Mouse (Mus musculus): ENCODE results near the gene Slc23a4. TPM values are rescaled to one million over a fixed set of nuclear protein-coding genes. Genes with fewer than 3 reads are reported as not detected.

The Slc23a4 gene
- polyA plus RNA-seq, 1 experiment from 2014 or later: 0.33 TPM

GRCm38 (mm10) chr6:34999101-34999500 lies 10.9 kb upstream of the Slc23a4 start:
- peak overlapping the region; percentile 43 for H3K4me2 ChIP-seq
- H3K9ac ChIP-seq: no peak overlapping the region
- H3K27ac ChIP-seq (ENCODE audit: poor library complexity, severe bottlenecking): no peak overlapping the region
- 8% methylated on average over 4 of the region's 4 CpGs for WGBS
- no peaks in the 10 kb centered on the region for H3K36me3 ChIP-seq
- ATAC-seq (ENCODE audit: insufficient number of reproducible peaks, low FRiP score): peak; percentile 24; the same call in 1 of the 2 replicates
- no peak overlapping the region for H3K4me3 ChIP-seq
- H3K4me1 ChIP-seq (replicated peaks): peaks cover 28% of the 10 kb centered on the region
- no peaks in the 10 kb centered on the region for H3K9me3 ChIP-seq (replicated peaks)
- H3K27me3 ChIP-seq (replicated peaks): peaks cover 25% of the 10 kb centered on the region

- H3K4me2 ChIP-seq: no peak overlapping the region
- 76% methylated on average over 4 of the region's 4 CpGs for WGBS
- peaks cover 16% of the 10 kb centered on the region for H3K4me1 ChIP-seq (replicated peaks)
- H3K4me3 ChIP-seq: no peak overlapping the region
- H3K9ac ChIP-seq: no peak overlapping the region
- peaks cover 34% of the 10 kb centered on the region for H3K27me3 ChIP-seq (replicated peaks)
- no peak for ATAC-seq (ENCODE audit: insufficient number of reproducible peaks, low FRiP score)
- H3K9me3 ChIP-seq (replicated peaks): no peaks in the 10 kb centered on the region
- no peak overlapping the region for H3K27ac ChIP-seq (ENCODE audit: poor library complexity, severe bottlenecking)
- H3K36me3 ChIP-seq: no peaks in the 10 kb centered on the region
Observed at GRCm38 (mm10) chr6:34996496-34996895, 8.3 kb upstream of the Slc23a4 start.

- peak overlapping the region; percentile 33 for H3K4me3 ChIP-seq
- WGBS: 6% methylated on average over 13 of the region's 13 CpGs
- H3K4me1 ChIP-seq (replicated peaks): peaks cover 13% of the 10 kb centered on the region
- H3K9me3 ChIP-seq (replicated peaks): no peaks in the 10 kb centered on the region
- peak overlapping the region; percentile 66 for H3K4me2 ChIP-seq
- ATAC-seq (ENCODE audit: insufficient number of reproducible peaks, low FRiP score): peak; percentile 52
- peaks cover 29% of the 10 kb centered on the region for H3K27me3 ChIP-seq (replicated peaks)
- H3K9ac ChIP-seq: peak overlapping the region; percentile 44; the same call in 1 of the 2 replicates
- no peaks in the 10 kb centered on the region for H3K36me3 ChIP-seq
- H3K27ac ChIP-seq (ENCODE audit: poor library complexity, severe bottlenecking): no peak overlapping the region
Observed at GRCm38 (mm10) chr6:34995265-34995681, 7.1 kb upstream of the Slc23a4 start.

GRCm38 (mm10) chr6:34994692-34995091 lies 6.5 kb upstream of the Slc23a4 start:
- Histone ChIP-seq H3K4me1 (replicated peaks) (peaks cover 13% of the 10 kb centered on the region), H3K9ac (peak overlapping the region; percentile 44; the same call in 1 of the 2 replicates), H3K27me3 (replicated peaks) (peaks cover 25% of the 10 kb centered on the region), H3K9me3 (replicated peaks) (no peaks in the 10 kb centered on the region), H3K27ac (ENCODE audit: poor library complexity, severe bottlenecking) (no peak overlapping the region), H3K36me3 (no peaks in the 10 kb centered on the region), H3K4me3 (peak overlapping the region; percentile 33; the same call in 1 of the 2 replicates), H3K4me2 (peak overlapping the region; percentile 66)
- 47% methylated on average over 5 of the region's 5 CpGs for WGBS
- ATAC-seq (ENCODE audit: insufficient number of reproducible peaks, low FRiP score): no peak

GRCm38 (mm10) chr6:34989263-34989662 lies 1.1 kb upstream of the Slc23a4 start:
- Histone ChIP-seq H3K9ac (no peak overlapping the region), H3K36me3 (no peaks in the 10 kb centered on the region), H3K4me3 (no peak overlapping the region), H3K9me3 (replicated peaks) (no peaks in the 10 kb centered on the region), H3K4me2 (no peak overlapping the region), H3K27ac (ENCODE audit: poor library complexity, severe bottlenecking) (no peak overlapping the region), H3K27me3 (replicated peaks) (peaks cover 10% of the 10 kb centered on the region), H3K4me1 (replicated peaks) (peaks cover 11% of the 10 kb centered on the region)
- no peak for ATAC-seq (ENCODE audit: insufficient number of reproducible peaks, low FRiP score)
- 71% methylated on average over 6 of the region's 6 CpGs for WGBS

- H3K36me3 ChIP-seq: no peaks in the 10 kb centered on the region
- H3K9me3 ChIP-seq (replicated peaks): no peaks in the 10 kb centered on the region
- H3K27me3 ChIP-seq (replicated peaks): peaks cover 6% of the 10 kb centered on the region
- peaks cover 11% of the 10 kb centered on the region for H3K4me1 ChIP-seq (replicated peaks)
- H3K4me3 ChIP-seq: no peak overlapping the region
- no peak for ATAC-seq (ENCODE audit: insufficient number of reproducible peaks, low FRiP score)
- no peak overlapping the region for H3K4me2 ChIP-seq
- no peak overlapping the region for H3K27ac ChIP-seq (ENCODE audit: poor library complexity, severe bottlenecking)
- WGBS: 69% methylated on average over 12 of the region's 12 CpGs
- H3K9ac ChIP-seq: no peak overlapping the region
Observed at GRCm38 (mm10) chr6:34987085-34987645, 1.0 kb downstream of the Slc23a4 start.

GRCm38 (mm10) chr6:34980661-34981060 lies 7.5 kb downstream of the Slc23a4 start:
- Histone ChIP-seq H3K4me3 (no peak overlapping the region), H3K9me3 (replicated peaks) (no peaks in the 10 kb centered on the region), H3K27me3 (replicated peaks) (no peaks in the 10 kb centered on the region), H3K27ac (ENCODE audit: poor library complexity, severe bottlenecking) (no peak overlapping the region), H3K4me1 (replicated peaks) (no peaks in the 10 kb centered on the region), H3K4me2 (no peak overlapping the region), H3K9ac (no peak overlapping the region), H3K36me3 (no peaks in the 10 kb centered on the region)
- no peak for ATAC-seq (ENCODE audit: insufficient number of reproducible peaks, low FRiP score)
- WGBS: 59% methylated on average over 9 of the region's 9 CpGs

GRCm38 (mm10) chr6:34979291-34979690 lies 8.9 kb downstream of the Slc23a4 start:
- Histone ChIP-seq H3K4me3 (no peak overlapping the region), H3K9me3 (replicated peaks) (no peaks in the 10 kb centered on the region), H3K4me1 (replicated peaks) (no peaks in the 10 kb centered on the region), H3K9ac (no peak overlapping the region), H3K27me3 (replicated peaks) (no peaks in the 10 kb centered on the region), H3K27ac (ENCODE audit: poor library complexity, severe bottlenecking) (no peak overlapping the region), H3K36me3 (no peaks in the 10 kb centered on the region), H3K4me2 (no peak overlapping the region)
- no peak for ATAC-seq (ENCODE audit: insufficient number of reproducible peaks, low FRiP score)
- 85% methylated on average over 3 of the region's 3 CpGs for WGBS

- Histone ChIP-seq H3K9ac (no peak overlapping the region), H3K4me2 (no peak overlapping the region), H3K27ac (ENCODE audit: poor library complexity, severe bottlenecking) (no peak overlapping the region), H3K9me3 (replicated peaks) (0 out of 2 replicates have a peak, but pooled peaks cover 2% of the 10 kb centered on the region), H3K36me3 (no peaks in the 10 kb centered on the region), H3K4me3 (no peak overlapping the region), H3K4me1 (replicated peaks) (no peaks in the 10 kb centered on the region), H3K27me3 (replicated peaks) (no peaks in the 10 kb centered on the region)
- WGBS: 57% methylated on average over 3 of the region's 3 CpGs
- ATAC-seq (ENCODE audit: insufficient number of reproducible peaks, low FRiP score): no peak
Observed at GRCm38 (mm10) chr6:34971181-34971580, 17.0 kb downstream of the Slc23a4 start.

GRCm38 (mm10) chr6:34965819-34966539 lies 22.2 kb downstream of the Slc23a4 start:
- no peak overlapping the region for H3K27ac ChIP-seq (ENCODE audit: poor library complexity, severe bottlenecking)
- no peaks in the 10 kb centered on the region for H3K27me3 ChIP-seq (replicated peaks)
- no peaks in the 10 kb centered on the region for H3K36me3 ChIP-seq
- H3K4me2 ChIP-seq: no peak overlapping the region
- no peaks in the 10 kb centered on the region for H3K4me1 ChIP-seq (replicated peaks)
- no peak overlapping the region for H3K4me3 ChIP-seq
- 0 out of 2 replicates have a peak, but pooled peaks cover 2% of the 10 kb centered on the region for H3K9me3 ChIP-seq (replicated peaks)
- H3K9ac ChIP-seq: no peak overlapping the region
- WGBS: 79% methylated on average over 6 of the region's 6 CpGs
- no peak for ATAC-seq (ENCODE audit: insufficient number of reproducible peaks, low FRiP score)

GRCm38 (mm10) chr6:34964550-34964949 lies 23.7 kb downstream of the Slc23a4 start:
- Histone ChIP-seq H3K9ac (no peak overlapping the region), H3K4me1 (replicated peaks) (no peaks in the 10 kb centered on the region), H3K36me3 (no peaks in the 10 kb centered on the region), H3K27ac (ENCODE audit: poor library complexity, severe bottlenecking) (no peak overlapping the region), H3K27me3 (replicated peaks) (no peaks in the 10 kb centered on the region), H3K4me2 (no peak overlapping the region), H3K9me3 (replicated peaks) (0 out of 2 replicates have a peak, but pooled peaks cover 2% of the 10 kb centered on the region), H3K4me3 (no peak overlapping the region)
- ATAC-seq (ENCODE audit: insufficient number of reproducible peaks, low FRiP score): no peak
- WGBS: 71% methylated on average over 2 of the region's 2 CpGs
